Mouse (Mus musculus): ENCODE measurements around the gene Kcnmb2. TPM values are rescaled to one million over a fixed set of nuclear protein-coding genes. Genes with fewer than 3 reads are reported as not detected.

Gene Kcnmb2
- polyA plus RNA-seq, 1 experiment = 1.3 TPM

DNA sequence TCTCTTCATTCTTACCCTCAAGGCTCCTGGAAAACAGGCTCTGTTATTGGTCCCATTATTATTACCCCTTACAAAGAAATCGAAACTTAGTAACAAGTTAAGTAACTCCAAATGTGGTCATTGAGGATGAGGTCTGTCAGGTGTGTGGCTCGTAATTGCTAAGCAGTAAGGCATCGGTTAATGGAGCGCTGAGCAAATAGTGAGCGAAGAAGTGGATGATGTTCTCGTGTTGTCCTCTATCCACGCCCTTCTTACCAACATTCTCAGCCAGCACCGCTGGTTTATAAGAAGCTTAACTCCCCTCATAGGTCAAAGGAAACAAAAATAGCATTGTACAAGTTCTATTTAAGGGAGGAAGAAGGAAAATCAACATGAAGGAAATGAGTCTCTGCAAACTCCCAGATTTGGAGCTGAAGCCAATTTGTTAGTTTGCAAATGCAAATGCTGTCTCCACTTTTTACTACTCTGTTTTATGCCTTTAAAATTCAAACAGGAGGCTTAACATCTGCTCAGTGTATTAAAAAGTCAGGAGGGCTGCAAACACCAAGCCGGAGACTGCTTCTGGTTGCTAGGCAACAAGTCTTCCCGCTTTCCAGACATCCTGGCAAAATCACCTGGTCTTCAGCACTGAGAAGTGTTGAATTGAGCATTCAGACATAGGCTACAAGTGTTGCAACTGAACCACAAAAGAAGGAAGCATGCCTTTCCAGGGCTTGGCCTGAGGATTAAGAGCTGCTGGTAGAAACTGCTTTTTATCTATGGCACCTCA is 157.8 kb downstream of the Kcnmb2 start:
- no peaks in the 10 kb centered on the region for H3K27me3 ChIP-seq (ENCODE audit: control insufficient read depth, insufficient read depth, low read length)

DNA sequence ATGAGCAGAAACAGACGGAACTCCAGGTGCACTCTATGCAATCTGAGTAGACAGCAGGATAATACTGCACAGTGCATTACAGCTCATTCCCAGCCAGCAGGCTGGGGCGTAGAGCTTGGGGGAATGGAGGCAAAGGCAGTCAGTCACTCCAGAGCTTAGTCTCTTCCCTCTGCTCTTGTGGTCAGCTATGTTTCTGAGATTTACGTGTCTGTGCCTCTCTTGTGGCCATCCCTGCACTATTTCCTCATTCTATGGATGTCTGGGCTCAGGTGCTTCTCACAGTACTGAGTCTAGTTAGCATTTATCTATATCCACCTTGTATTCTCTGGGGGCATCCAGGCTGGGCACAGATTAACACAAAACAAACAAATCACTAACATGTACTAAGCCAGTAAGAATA is 160.4 kb downstream of the Kcnmb2 start:
- H3K4me3 ChIP-seq (replicated peaks; ENCODE audit: insufficient read depth, low read depth, low read length) = no peak overlapping the region
- 91% methylated on average over 3 of the region's 3 CpGs for WGBS
- H3K4me1 ChIP-seq (ENCODE audit: control insufficient read depth, insufficient read depth, low read length) = no peaks in the 10 kb centered on the region
- no peaks in the 10 kb centered on the region for H3K27me3 ChIP-seq (ENCODE audit: control insufficient read depth, insufficient read depth, low read length)
- TF ChIP-seq POLR2A (IDR thresholded peaks at IDR 0.05; ENCODE audit: borderline replicate concordance, insufficient read depth, low read length) (no peak), CTCF (IDR thresholded peaks at IDR 0.05; ENCODE audit: borderline replicate concordance, insufficient read depth, low read depth, low read length) (no peak)
- H3K27ac ChIP-seq (ENCODE audit: insufficient read depth, low read length) = no peak overlapping the region
- no peak for DNase-seq

More for the DNA sequence above, 157.8 kb downstream of the Kcnmb2 start:
- H3K27ac ChIP-seq (ENCODE audit: insufficient read depth, low read length) = no peak overlapping the region
- TF ChIP-seq POLR2A (IDR thresholded peaks at IDR 0.05; ENCODE audit: borderline replicate concordance, insufficient read depth, low read length) = no peak
- no peak for TF ChIP-seq CTCF (IDR thresholded peaks at IDR 0.05; ENCODE audit: borderline replicate concordance, insufficient read depth, low read depth, low read length)
- 63% methylated on average over 10 of the region's 10 CpGs for WGBS
- no peak for DNase-seq
- no peaks in the 10 kb centered on the region for H3K4me1 ChIP-seq (ENCODE audit: control insufficient read depth, insufficient read depth, low read length)
- H3K4me3 ChIP-seq (replicated peaks; ENCODE audit: insufficient read depth, low read depth, low read length) = no peak overlapping the region

DNA sequence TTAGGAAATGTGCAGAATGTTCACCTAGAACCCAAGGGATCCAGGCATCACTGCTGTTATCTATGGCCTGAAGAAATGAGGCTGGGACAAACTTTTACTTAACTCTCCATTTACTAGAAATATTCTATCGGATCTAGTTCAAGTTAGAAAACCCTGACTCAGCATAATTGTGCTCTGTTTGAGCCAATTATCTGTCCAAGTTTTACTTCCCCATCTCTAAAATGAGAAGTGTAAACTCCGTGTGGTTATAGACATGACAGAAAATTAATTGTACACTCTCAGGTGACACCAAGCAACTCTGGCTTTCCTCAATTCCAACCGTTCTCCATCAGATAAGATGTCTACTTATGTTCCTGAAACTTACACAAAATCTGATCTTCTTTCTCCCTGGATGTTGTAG is 161.0 kb downstream of the Kcnmb2 start:
- no peak for TF ChIP-seq POLR2A (IDR thresholded peaks at IDR 0.05; ENCODE audit: borderline replicate concordance, insufficient read depth, low read length)
- TF ChIP-seq CTCF (IDR thresholded peaks at IDR 0.05; ENCODE audit: borderline replicate concordance, insufficient read depth, low read depth, low read length) = no peak
- no peak for DNase-seq
- 87% methylated on average over 3 of the region's 3 CpGs for WGBS

DNA sequence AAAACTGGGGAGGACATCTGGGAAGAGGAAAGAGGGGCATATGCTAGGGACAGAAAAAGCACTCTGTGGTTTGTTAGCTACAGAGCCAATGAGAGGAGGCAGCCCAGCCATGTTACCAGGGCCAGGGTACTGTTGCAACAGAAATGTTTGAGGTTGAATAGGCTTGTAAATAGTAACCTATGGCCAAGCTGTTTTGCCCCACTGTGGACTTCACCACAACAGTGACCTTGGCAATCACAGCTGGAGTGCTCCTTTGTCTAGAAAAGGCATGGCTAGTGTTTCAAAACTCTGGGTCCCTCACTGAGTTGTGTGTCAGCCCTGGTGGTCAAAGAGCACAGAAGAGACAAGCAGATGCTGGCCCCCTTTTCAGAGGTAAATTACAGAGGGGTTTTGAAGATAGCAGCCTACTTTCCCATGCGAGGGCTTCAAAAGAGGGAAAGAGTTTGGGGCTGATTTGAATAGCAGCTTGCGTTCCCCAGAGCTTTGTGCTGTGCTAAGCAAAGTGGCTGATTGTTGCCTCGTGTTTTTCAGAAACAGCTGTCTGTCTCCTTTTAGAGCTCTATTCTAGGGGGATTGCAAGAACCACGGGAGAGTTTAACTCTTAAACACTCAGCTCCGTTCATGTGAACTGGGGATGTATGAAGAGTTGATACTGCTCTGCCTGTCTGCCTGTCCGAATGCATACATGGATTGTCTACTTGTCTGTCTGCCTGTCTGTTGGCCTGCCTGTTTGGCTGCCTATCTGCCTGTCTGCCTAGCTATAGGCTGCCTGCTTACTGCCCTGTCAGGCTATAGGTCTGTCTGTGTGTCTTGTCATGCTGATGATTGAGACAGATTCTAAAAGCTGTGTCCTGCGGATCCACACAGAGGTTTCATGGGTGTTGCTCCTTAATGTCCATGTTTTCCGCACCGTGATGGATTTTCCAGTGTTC is 165.0 kb downstream of the Kcnmb2 start:
- DNase-seq = no peak
- Histone ChIP-seq H3K4me1 (ENCODE audit: control insufficient read depth, insufficient read depth, low read length) (no peaks in the 10 kb centered on the region), H3K27ac (ENCODE audit: insufficient read depth, low read length) (no peak overlapping the region), H3K27me3 (ENCODE audit: control insufficient read depth, insufficient read depth, low read length) (no peaks in the 10 kb centered on the region), H3K4me3 (replicated peaks; ENCODE audit: insufficient read depth, low read depth, low read length) (no peak overlapping the region)
- no peak for TF ChIP-seq CTCF (IDR thresholded peaks at IDR 0.05; ENCODE audit: borderline replicate concordance, insufficient read depth, low read depth, low read length)
- no peak for TF ChIP-seq POLR2A (IDR thresholded peaks at IDR 0.05; ENCODE audit: borderline replicate concordance, insufficient read depth, low read length)
- WGBS = 38% methylated on average over 9 of the region's 9 CpGs

More for the DNA sequence above, 161.0 kb downstream of the Kcnmb2 start:
- Histone ChIP-seq H3K4me3 (replicated peaks; ENCODE audit: insufficient read depth, low read depth, low read length) (no peak overlapping the region), H3K4me1 (ENCODE audit: control insufficient read depth, insufficient read depth, low read length) (no peaks in the 10 kb centered on the region), H3K27me3 (ENCODE audit: control insufficient read depth, insufficient read depth, low read length) (no peaks in the 10 kb centered on the region), H3K27ac (ENCODE audit: insufficient read depth, low read length) (no peak overlapping the region)

DNA sequence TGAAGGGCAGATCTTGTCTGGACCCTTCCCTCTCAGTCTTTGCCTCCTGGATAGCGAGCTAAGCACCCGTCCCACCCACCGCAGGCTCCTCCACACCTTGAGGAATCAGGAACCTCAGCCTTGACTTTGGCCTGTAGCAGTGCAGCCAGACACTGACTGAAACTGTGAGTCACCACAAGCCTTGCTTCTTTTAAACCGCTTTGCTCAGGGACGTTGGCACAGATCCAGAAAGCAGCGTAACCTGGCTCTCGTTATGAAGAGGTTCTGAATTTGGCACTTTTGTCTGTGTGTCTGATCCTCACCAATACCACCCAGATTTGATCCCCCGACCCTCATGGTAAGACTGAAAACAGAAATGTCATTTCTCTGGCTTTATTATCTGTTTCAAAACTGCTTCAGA is 171.6 kb downstream of the Kcnmb2 start:
- H3K4me3 ChIP-seq (replicated peaks; ENCODE audit: insufficient read depth, low read depth, low read length) = no peak overlapping the region
- peak; percentile 52 to 61 for DNase-seq

DNA sequence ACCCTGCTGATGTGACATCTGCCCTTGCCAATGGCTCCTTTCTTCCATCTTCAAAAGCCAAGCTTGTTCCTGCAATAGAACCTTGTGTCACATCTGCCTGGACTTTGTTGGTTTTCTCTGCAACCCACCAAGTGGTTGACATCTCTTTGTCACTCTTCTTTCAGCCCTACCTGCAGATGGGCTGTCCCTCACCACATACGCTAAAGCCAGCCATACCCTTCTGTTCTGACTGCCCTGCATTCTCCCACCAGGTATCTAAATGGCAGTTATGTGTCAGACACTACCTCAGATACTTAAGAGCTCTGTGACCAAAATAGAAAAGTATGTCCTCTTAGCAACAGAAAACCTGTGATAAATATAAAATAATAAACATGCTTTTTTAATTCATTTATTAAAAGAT is 186.5 kb downstream of the Kcnmb2 start:
- TF ChIP-seq POLR2A (IDR thresholded peaks at IDR 0.05; ENCODE audit: borderline replicate concordance, insufficient read depth, low read length) = no peak
- TF ChIP-seq CTCF (IDR thresholded peaks at IDR 0.05; ENCODE audit: borderline replicate concordance, insufficient read depth, low read depth, low read length) = no peak
- Histone ChIP-seq H3K27me3 (ENCODE audit: control insufficient read depth, insufficient read depth, low read length) (no peaks in the 10 kb centered on the region), H3K4me1 (ENCODE audit: control insufficient read depth, insufficient read depth, low read length) (no peaks in the 10 kb centered on the region), H3K4me3 (replicated peaks; ENCODE audit: insufficient read depth, low read depth, low read length) (no peak overlapping the region), H3K27ac (ENCODE audit: insufficient read depth, low read length) (no peak overlapping the region)
- WGBS = 71% methylated on average over 1 of the region's 1 CpGs
- DNase-seq = no peak

More for the DNA sequence above, 171.6 kb downstream of the Kcnmb2 start:
- Histone ChIP-seq H3K4me1 (ENCODE audit: control insufficient read depth, insufficient read depth, low read length) (no peaks in the 10 kb centered on the region), H3K27me3 (ENCODE audit: control insufficient read depth, insufficient read depth, low read length) (no peaks in the 10 kb centered on the region), H3K27ac (ENCODE audit: insufficient read depth, low read length) (no peak overlapping the region)
- TF ChIP-seq POLR2A (IDR thresholded peaks at IDR 0.05; ENCODE audit: borderline replicate concordance, insufficient read depth, low read length) = no peak
- TF ChIP-seq CTCF (IDR thresholded peaks at IDR 0.05; ENCODE audit: borderline replicate concordance, insufficient read depth, low read depth, low read length) = no peak
- WGBS = 30% methylated on average over 8 of the region's 8 CpGs

DNA sequence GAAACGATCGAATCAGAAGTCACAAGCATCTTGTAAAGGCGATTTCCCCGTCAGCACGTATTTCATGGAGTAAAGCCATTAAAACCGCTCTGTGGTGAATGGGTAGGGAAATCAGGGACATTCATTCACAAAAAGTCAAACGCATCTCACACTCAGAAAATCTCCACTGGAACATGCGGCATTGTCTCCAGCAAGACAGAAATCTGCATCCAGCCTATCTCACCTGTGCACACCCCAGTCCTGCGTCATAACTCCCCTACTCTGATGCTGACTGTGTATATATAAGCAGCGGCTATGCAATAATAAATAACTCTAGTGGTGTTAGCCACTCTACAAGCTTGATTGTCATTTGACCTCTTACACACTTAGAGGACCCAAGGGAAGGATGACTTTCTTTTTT is 199.1 kb downstream of the Kcnmb2 start:
- H3K4me1 ChIP-seq (ENCODE audit: control insufficient read depth, insufficient read depth, low read length) = no peaks in the 10 kb centered on the region
- no peak for TF ChIP-seq POLR2A (IDR thresholded peaks at IDR 0.05; ENCODE audit: borderline replicate concordance, insufficient read depth, low read length)
- no peak for TF ChIP-seq CTCF (IDR thresholded peaks at IDR 0.05; ENCODE audit: borderline replicate concordance, insufficient read depth, low read depth, low read length)
- H3K27ac ChIP-seq (ENCODE audit: insufficient read depth, low read length) = no peak overlapping the region
- H3K27me3 ChIP-seq (ENCODE audit: control insufficient read depth, insufficient read depth, low read length) = no peaks in the 10 kb centered on the region
- no peak for DNase-seq
- WGBS = 91% methylated on average over 10 of the region's 10 CpGs
- no peak overlapping the region for H3K4me3 ChIP-seq (replicated peaks; ENCODE audit: insufficient read depth, low read depth, low read length)

All from cerebellum, adult 2 months (tissue).